Mouse (Mus musculus): ENCODE measurements around the gene Frmd4a. TPM values are rescaled to one million over a fixed set of nuclear protein-coding genes. Genes with fewer than 3 reads are reported as not detected.

Frmd4a gene
- polyA plus RNA-seq, 1 experiment from 2014 or later, result 48.1 TPM

DNA sequence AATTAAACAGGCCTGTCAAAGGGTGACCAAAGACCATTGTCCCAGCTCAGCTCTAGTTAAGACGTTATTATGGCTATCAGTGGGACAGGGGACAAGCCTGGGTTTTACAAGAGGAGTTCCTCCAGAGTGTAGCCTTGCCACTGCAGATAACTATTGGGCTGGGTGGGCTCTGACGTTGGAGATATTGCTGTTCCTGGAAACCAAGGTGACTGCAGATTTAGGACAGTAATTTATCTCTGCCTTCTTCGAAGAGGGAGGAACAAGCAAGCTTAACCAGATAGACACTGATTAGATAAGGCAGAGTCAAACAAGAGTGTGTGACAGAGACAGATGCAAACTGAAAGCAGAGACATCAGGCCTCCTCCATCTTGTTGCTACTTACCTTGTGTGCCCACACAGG, 330.3 kb downstream of the Frmd4a start:
- H3K4me3 ChIP-seq (ENCODE audit: low read length), result no peak overlapping the region
- H3K4me1 ChIP-seq (ENCODE audit: control insufficient read depth, insufficient read depth, low read depth, low read length), result no peaks in the 10 kb centered on the region
- 69% methylated on average over 3 of the region's 3 CpGs for WGBS
- H3K9ac ChIP-seq (ENCODE audit: low read depth, low read length), result no peak overlapping the region
- no peaks in the 10 kb centered on the region for H3K9me3 ChIP-seq (ENCODE audit: control insufficient read depth, low read length)
- no peak for ATAC-seq
- H3K27ac ChIP-seq (ENCODE audit: low read depth, low read length), result no peak overlapping the region
- no peak overlapping the region for H3K4me2 ChIP-seq (ENCODE audit: low read length)
- no peaks in the 10 kb centered on the region for H3K36me3 ChIP-seq (ENCODE audit: control insufficient read depth, insufficient read depth, low read length)
- H3K27me3 ChIP-seq (replicated peaks; ENCODE audit: control insufficient read depth, insufficient read depth, low read length), result no peaks in the 10 kb centered on the region

DNA sequence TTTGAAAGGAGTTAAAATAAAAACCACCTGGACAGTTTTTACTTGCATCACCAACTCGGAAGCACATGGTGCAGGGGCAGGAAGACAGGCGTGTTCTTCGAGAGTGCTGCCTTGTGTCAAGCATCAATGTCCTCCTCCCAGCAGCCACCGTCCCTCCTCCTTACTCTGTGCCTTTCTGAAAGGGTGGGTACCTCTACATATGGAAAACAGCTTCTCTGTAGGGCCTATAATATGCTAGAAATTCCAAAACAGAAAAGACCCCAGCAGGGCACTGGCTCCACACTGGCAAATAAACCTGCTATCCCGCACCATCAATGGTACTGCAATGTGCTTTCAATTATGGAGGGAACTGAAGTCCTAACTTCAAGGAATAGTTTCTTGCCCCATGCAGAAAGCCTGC, 331.0 kb downstream of the Frmd4a start:
- Histone ChIP-seq H3K36me3 (ENCODE audit: control insufficient read depth, insufficient read depth, low read length) (no peaks in the 10 kb centered on the region), H3K4me1 (ENCODE audit: control insufficient read depth, insufficient read depth, low read depth, low read length) (no peaks in the 10 kb centered on the region), H3K27me3 (replicated peaks; ENCODE audit: control insufficient read depth, insufficient read depth, low read length) (no peaks in the 10 kb centered on the region), H3K27ac (ENCODE audit: low read depth, low read length) (no peak overlapping the region), H3K4me2 (ENCODE audit: low read length) (no peak overlapping the region), H3K9ac (ENCODE audit: low read depth, low read length) (no peak overlapping the region), H3K9me3 (ENCODE audit: control insufficient read depth, low read length) (no peaks in the 10 kb centered on the region), H3K4me3 (ENCODE audit: low read length) (no peak overlapping the region)
- 63% methylated on average over 5 of the region's 5 CpGs for WGBS
- ATAC-seq, result no peak

DNA sequence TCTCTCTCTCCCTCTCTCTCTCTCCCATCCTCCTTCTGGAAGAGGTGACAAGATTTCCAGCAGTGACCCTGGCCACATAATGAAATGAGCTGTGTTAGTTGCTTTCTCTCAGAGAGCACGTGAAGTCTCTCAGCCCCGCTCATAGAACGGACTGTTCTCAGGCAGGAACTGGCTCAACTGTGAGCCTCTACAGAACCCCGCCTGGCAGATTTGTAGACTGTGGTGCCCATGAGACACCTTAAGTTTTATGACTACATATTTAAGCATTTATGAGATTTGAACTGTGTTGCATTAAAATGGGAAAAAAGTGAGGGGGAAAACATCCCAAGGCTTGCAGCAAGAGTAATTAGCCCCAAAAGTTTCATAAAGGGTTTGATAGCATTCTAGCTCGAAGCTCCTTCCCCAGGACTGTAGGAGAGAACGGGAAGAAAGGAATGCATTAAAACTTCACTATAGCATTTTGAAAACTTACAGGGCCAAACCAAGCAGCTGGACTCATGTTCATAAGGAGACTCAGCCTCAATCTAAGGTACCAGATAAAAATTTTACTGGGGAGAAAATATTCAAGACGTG, 339.4 kb downstream of the Frmd4a start:
- no peaks in the 10 kb centered on the region for H3K27me3 ChIP-seq (replicated peaks; ENCODE audit: control insufficient read depth, insufficient read depth, low read length)
- H3K27ac ChIP-seq (ENCODE audit: low read depth, low read length), result no peak overlapping the region
- no peaks in the 10 kb centered on the region for H3K4me1 ChIP-seq (ENCODE audit: control insufficient read depth, insufficient read depth, low read depth, low read length)
- no peak overlapping the region for H3K9ac ChIP-seq (ENCODE audit: low read depth, low read length)
- no peak for ATAC-seq
- no peak overlapping the region for H3K4me2 ChIP-seq (ENCODE audit: low read length)
- no peak overlapping the region for H3K4me3 ChIP-seq (ENCODE audit: low read length)
- no peaks in the 10 kb centered on the region for H3K9me3 ChIP-seq (ENCODE audit: control insufficient read depth, low read length)
- WGBS, result 86% methylated on average over 7 of the region's 7 CpGs
- no peaks in the 10 kb centered on the region for H3K36me3 ChIP-seq (ENCODE audit: control insufficient read depth, insufficient read depth, low read length)

DNA sequence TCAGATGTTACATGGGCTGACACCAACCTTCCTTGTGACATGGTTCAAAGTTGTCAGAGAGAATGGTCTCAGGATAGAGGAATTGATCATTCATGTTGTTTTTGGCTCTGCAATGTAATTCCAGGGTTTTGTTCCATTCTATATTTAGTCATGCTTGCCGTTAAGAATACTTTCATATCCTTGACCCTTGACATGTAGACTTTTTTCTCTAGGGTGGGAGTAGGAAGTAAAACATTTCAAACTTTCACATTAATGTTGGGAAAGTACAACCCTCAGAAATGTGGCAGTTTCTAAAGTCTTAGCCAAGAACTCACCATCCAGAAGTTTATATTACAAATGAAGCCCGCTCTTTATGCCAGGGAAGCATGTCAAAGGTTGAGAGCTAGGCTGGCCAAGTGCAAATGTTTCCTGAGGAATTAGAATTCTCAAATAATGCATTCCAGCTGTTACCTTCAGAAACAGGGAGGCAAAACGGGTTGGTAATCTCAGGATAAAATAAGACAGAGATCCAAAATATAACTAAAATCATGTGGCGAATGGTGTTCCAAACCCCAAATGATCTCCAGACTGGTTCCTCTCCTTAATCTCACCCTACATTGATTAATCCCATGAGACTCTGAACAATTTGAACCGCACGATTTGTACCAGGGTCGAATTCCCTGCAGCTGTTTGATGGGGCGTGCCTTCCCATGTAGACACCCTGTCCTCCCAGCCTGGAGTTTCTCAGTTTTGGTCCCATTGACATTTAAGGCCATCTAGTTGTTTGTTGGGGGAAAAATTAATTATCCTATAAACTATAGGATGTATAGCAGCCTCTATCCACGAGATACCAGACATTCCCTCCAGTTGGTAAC, 344.7 kb downstream of the Frmd4a start:
- no peaks in the 10 kb centered on the region for H3K36me3 ChIP-seq (ENCODE audit: control insufficient read depth, insufficient read depth, low read length)
- no peaks in the 10 kb centered on the region for H3K4me1 ChIP-seq (ENCODE audit: control insufficient read depth, insufficient read depth, low read depth, low read length)
- H3K4me3 ChIP-seq (ENCODE audit: low read length), result no peak overlapping the region
- no peak overlapping the region for H3K27ac ChIP-seq (ENCODE audit: low read depth, low read length)
- no peak for ATAC-seq
- 76% methylated on average over 9 of the region's 9 CpGs for WGBS
- H3K9me3 ChIP-seq (ENCODE audit: control insufficient read depth, low read length), result no peaks in the 10 kb centered on the region
- no peaks in the 10 kb centered on the region for H3K27me3 ChIP-seq (replicated peaks; ENCODE audit: control insufficient read depth, insufficient read depth, low read length)
- H3K9ac ChIP-seq (ENCODE audit: low read depth, low read length), result no peak overlapping the region
- H3K4me2 ChIP-seq (ENCODE audit: low read length), result no peak overlapping the region

DNA sequence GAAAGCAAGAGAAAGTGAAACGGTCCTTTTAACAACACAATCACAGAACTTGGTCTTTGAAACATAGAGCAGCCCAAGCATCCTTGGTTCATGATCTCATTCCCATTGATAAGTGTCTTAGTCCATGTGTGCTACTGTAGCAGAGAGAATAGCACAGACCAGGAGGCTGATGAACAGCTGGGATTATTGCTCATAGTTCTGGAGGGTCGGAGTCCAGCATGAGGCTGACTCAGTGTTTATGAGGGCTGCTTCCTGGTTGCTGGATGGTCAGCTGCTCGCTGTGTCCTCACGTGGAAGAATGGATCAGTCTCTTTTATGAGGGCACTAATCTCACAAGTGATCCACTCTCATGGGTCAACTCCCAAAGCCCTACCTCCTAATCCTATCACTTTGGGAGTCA, 347.4 kb downstream of the Frmd4a start:
- H3K9ac ChIP-seq (ENCODE audit: low read depth, low read length), result no peak overlapping the region
- no peaks in the 10 kb centered on the region for H3K9me3 ChIP-seq (ENCODE audit: control insufficient read depth, low read length)
- no peaks in the 10 kb centered on the region for H3K4me1 ChIP-seq (ENCODE audit: control insufficient read depth, insufficient read depth, low read depth, low read length)
- H3K36me3 ChIP-seq (ENCODE audit: control insufficient read depth, insufficient read depth, low read length), result no peaks in the 10 kb centered on the region
- no peak for ATAC-seq
- H3K27ac ChIP-seq (ENCODE audit: low read depth, low read length), result no peak overlapping the region
- 88% methylated on average over 4 of the region's 4 CpGs for WGBS
- no peak overlapping the region for H3K4me3 ChIP-seq (ENCODE audit: low read length)
- no peak overlapping the region for H3K4me2 ChIP-seq (ENCODE audit: low read length)
- H3K27me3 ChIP-seq (replicated peaks; ENCODE audit: control insufficient read depth, insufficient read depth, low read length), result no peaks in the 10 kb centered on the region

DNA sequence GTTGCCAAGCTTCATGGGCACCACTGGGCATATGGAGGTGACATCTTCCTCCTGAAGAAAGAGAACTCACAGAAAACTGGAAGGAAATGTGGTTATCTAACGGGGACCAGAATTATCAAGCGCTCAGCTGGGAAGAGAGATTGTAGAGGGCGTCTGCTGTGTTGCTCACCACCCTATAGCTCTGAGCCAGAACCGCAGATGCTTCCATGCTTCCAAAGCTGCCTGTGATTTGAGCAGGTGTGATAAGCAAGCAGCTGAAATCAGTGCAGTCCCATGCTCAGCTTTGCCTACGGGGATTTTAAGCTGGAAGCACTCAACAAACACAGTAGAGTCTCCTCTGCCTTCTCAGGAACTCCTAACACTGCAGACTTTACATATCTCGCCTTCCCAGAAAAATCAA, 351.0 kb downstream of the Frmd4a start:
- Histone ChIP-seq H3K27ac (ENCODE audit: low read depth, low read length) (no peak overlapping the region), H3K4me2 (ENCODE audit: low read length) (no peak overlapping the region), H3K27me3 (replicated peaks; ENCODE audit: control insufficient read depth, insufficient read depth, low read length) (no peaks in the 10 kb centered on the region), H3K9ac (ENCODE audit: low read depth, low read length) (no peak overlapping the region), H3K4me3 (ENCODE audit: low read length) (no peak overlapping the region), H3K9me3 (ENCODE audit: control insufficient read depth, low read length) (no peaks in the 10 kb centered on the region), H3K4me1 (ENCODE audit: control insufficient read depth, insufficient read depth, low read depth, low read length) (no peaks in the 10 kb centered on the region), H3K36me3 (ENCODE audit: control insufficient read depth, insufficient read depth, low read length) (no peaks in the 10 kb centered on the region)
- WGBS, result 78% methylated on average over 6 of the region's 6 CpGs
- ATAC-seq, result no peak

DNA sequence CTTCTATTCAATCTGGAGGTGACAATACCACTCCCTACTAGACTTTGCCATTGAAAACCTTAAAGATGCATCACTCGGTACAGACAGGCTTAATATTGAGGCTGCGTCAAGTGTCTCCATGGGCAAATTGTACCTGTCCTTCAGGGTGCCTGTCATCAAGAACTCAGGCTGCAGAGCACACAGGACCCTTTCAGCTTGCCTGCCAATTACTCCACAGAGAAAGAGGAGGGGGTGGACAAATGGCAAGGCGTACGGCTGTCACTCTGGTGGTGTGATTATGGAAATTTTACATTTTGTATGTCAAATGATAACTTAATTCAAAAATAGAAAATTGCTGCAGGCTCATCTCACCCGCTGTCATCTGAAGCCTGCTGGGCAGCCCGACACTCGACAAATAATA, 353.0 kb downstream of the Frmd4a start:
- peak; percentile 21; the same call in 1 of the 2 replicates for ATAC-seq
- no peak overlapping the region for H3K4me2 ChIP-seq (ENCODE audit: low read length)
- no peak overlapping the region for H3K4me3 ChIP-seq (ENCODE audit: low read length)
- H3K4me1 ChIP-seq (ENCODE audit: control insufficient read depth, insufficient read depth, low read depth, low read length), result no peaks in the 10 kb centered on the region
- no peak overlapping the region for H3K27ac ChIP-seq (ENCODE audit: low read depth, low read length)
- WGBS, result 52% methylated on average over 7 of the region's 7 CpGs
- no peaks in the 10 kb centered on the region for H3K27me3 ChIP-seq (replicated peaks; ENCODE audit: control insufficient read depth, insufficient read depth, low read length)
- H3K36me3 ChIP-seq (ENCODE audit: control insufficient read depth, insufficient read depth, low read length), result no peaks in the 10 kb centered on the region
- H3K9me3 ChIP-seq (ENCODE audit: control insufficient read depth, low read length), result no peaks in the 10 kb centered on the region
- no peak overlapping the region for H3K9ac ChIP-seq (ENCODE audit: low read depth, low read length)

DNA sequence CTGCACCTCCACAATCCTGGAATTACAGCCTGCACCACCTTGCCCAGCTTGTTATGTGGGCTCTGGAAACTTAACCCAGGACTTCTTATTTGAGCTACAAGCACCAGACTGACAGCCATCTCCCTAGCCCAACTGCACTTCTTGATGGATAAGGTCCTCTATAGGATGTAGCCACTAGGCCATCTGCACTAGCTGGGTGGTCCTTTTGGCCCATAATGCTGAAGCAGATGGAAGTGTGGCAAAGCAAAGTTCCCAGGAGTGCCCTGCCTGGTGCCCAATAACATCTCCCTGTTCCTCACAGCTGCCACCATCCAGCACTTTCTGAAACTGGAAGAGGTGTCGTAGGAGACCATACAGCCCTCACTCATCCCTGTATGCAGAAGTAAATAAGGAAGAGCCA, 353.8 kb downstream of the Frmd4a start:
- Histone ChIP-seq H3K4me3 (ENCODE audit: low read length) (no peak overlapping the region), H3K36me3 (ENCODE audit: control insufficient read depth, insufficient read depth, low read length) (no peaks in the 10 kb centered on the region), H3K27ac (ENCODE audit: low read depth, low read length) (no peak overlapping the region)

DNA sequence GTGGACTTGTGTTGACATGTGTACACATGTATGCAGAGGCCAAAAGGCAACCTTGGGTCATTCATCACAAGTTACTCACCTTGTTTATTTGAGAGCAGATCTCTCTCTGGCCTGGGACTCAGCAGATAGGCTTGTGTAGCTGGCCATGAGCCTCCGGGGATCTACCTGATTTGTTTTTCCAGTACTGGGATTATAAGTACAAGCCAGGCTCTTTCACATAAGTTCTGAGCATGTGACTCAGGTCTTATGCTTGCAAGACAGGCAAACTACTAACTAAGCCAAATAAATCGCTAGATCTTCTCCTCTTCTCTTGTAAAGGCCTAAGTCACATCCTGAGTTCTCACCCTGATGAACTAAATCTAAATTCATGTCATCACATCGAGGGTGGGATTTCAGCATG, 361.3 kb downstream of the Frmd4a start:
- ATAC-seq, result no peak
- no peak overlapping the region for H3K9ac ChIP-seq (ENCODE audit: low read depth, low read length)
- no peaks in the 10 kb centered on the region for H3K9me3 ChIP-seq (ENCODE audit: control insufficient read depth, low read length)
- no peak overlapping the region for H3K4me3 ChIP-seq (ENCODE audit: low read length)
- 89% methylated on average over 3 of the region's 3 CpGs for WGBS
- H3K4me1 ChIP-seq (ENCODE audit: control insufficient read depth, insufficient read depth, low read depth, low read length), result no peaks in the 10 kb centered on the region
- H3K27me3 ChIP-seq (replicated peaks; ENCODE audit: control insufficient read depth, insufficient read depth, low read length), result no peaks in the 10 kb centered on the region
- H3K4me2 ChIP-seq (ENCODE audit: low read length), result no peak overlapping the region
- H3K27ac ChIP-seq (ENCODE audit: low read depth, low read length), result no peak overlapping the region
- no peaks in the 10 kb centered on the region for H3K36me3 ChIP-seq (ENCODE audit: control insufficient read depth, insufficient read depth, low read length)

More for the DNA sequence above, 353.8 kb downstream of the Frmd4a start:
- no peak overlapping the region for H3K9ac ChIP-seq (ENCODE audit: low read depth, low read length)
- no peak overlapping the region for H3K4me2 ChIP-seq (ENCODE audit: low read length)
- H3K4me1 ChIP-seq (ENCODE audit: control insufficient read depth, insufficient read depth, low read depth, low read length), result no peaks in the 10 kb centered on the region
- peak; percentile 60 for ATAC-seq
- H3K27me3 ChIP-seq (replicated peaks; ENCODE audit: control insufficient read depth, insufficient read depth, low read length), result no peaks in the 10 kb centered on the region
- H3K9me3 ChIP-seq (ENCODE audit: control insufficient read depth, low read length), result no peaks in the 10 kb centered on the region
- 81% methylated on average over 1 of the region's 1 CpGs for WGBS
